Mouse (Mus musculus) limb, embryonic 14.5 days (tissue): ENCODE measurements around the gene Phactr2. TPM values are rescaled to one million over a fixed set of nuclear protein-coding genes. Genes with fewer than 3 reads are reported as not detected.

Source experiments
- ATAC-seq: fragments of 200-750 bp; cut with Nextera tagmentation; 2 replicates; pipeline ENCODE4 v1.8.0; 2017; ENCODE audit warnings: low read depth, moderate number of reproducible peaks, moderate TSS enrichment; ENCODE audit not compliant: low FRiP score
- DNase-seq: peaks from one replicate; pipeline ENCODE4 v3.0.0-alpha.2; 2015; ENCODE audit warnings: low spot score
- H3K27ac ChIP-seq: fragments of 300-500 bp; sonication (generic); replicated peaks from 2 replicates; pipeline ENCODE4 v1.5.1; 2014; ENCODE audit warnings: low read depth, mild to moderate bottlenecking, low read length, moderate library complexity, mixed read lengths
- H3K27me3 ChIP-seq: fragments of 300-500 bp; sonication (generic); 2 replicates; pipeline ENCODE4 v1.6.1; 2014; ENCODE audit warnings: low read length, mixed read lengths; ENCODE audit not compliant: control insufficient read depth, insufficient read depth
- H3K36me3 ChIP-seq: fragments of 300-500 bp; sonication (generic); 2 replicates; pipeline ENCODE4 v1.6.1; 2014; ENCODE audit warnings: mild to moderate bottlenecking, low read length, moderate library complexity, mixed read lengths; ENCODE audit not compliant: control insufficient read depth, insufficient read depth
- H3K4me1 ChIP-seq: fragments of 300-500 bp; sonication (generic); 2 replicates; pipeline ENCODE4 v1.6.1; 2014; ENCODE audit warnings: antibody characterized with exemption, low read length, mixed read lengths; ENCODE audit not compliant: control insufficient read depth, insufficient read depth
- H3K4me2 ChIP-seq: fragments of 300-500 bp; sonication (generic); replicated peaks from 2 replicates; pipeline ENCODE4 v1.6.1; 2014; ENCODE audit warnings: low read depth, mild to moderate bottlenecking, low read length, moderate library complexity; ENCODE audit not compliant: severe bottlenecking
- H3K4me3 ChIP-seq: fragments of 300-500 bp; sonication (generic); replicated peaks from 2 replicates; pipeline ENCODE4 v1.5.1; 2014; ENCODE audit warnings: low read length
- H3K9ac ChIP-seq: fragments of 300-500 bp; sonication (generic); 2 replicates; pipeline ENCODE4 v1.6.1; 2014; ENCODE audit warnings: mild to moderate bottlenecking, low read depth, low read length, moderate library complexity; ENCODE audit not compliant: severe bottlenecking
- H3K9me3 ChIP-seq: fragments of 300-500 bp; sonication (generic); 2 replicates; pipeline ENCODE4 v1.6.1; 2016; ENCODE audit warnings: low read length; ENCODE audit not compliant: control insufficient read depth
- POLR2A ChIP-seq: fragments of 200-500 bp; IDR thresholded peaks from 2 replicates; pipeline ENCODE4 v1.8.0; 2012; ENCODE audit warnings: inconsistent platforms, mild to moderate bottlenecking, moderate library complexity, borderline replicate concordance; ENCODE audit not compliant: insufficient read depth, insufficient read length; ENCODE audit errors: extremely low read depth
- WGBS: fragments of 180-500 bp; shearing (Covaris S2); extraction: QIAGEN DNeasy Blood & Tissue Kit; methylation state at CpG from one replicate; pipeline ENCODE4 v1.1.7; 2014; 5-methylcytosine and 5-hydroxymethylcytosine counted together
- polyA plus RNA-seq, 2 experiments: library from polyadenylated mRNA; depleted of rRNA in 1 of 2; stranded (reverse) in 1 of 2; unstranded in 1 of 2; fragments of >200 nt; fragmentation: Nextera tagmentation in 1 of 2; extraction: Ambion mirVana in 1 of 2; gene quantifications; 2 replicates each; pipeline versions ENCODE4 v1.2.1 to v1.2.3; 2012 to 2014

The Phactr2 gene
- polyA plus RNA-seq, 2 experiments, result 20.0 to 36.5 TPM

GRCm38 (mm10) chr10:13189881-13190280 lies 284.3 kb downstream of the Phactr2 start:
- 89% methylated on average over 5 of the region's 5 CpGs for WGBS
- DNase-seq, result no peak
- H3K36me3 ChIP-seq, result peaks cover 36% of the 10 kb centered on the region

GRCm38 (mm10) chr10:13186754-13187153 lies 287.5 kb downstream of the Phactr2 start:
- ATAC-seq, result no peak
- Histone ChIP-seq H3K9me3 (no peaks in the 10 kb centered on the region), H3K27me3 (no peaks in the 10 kb centered on the region), H3K4me3 (no peak overlapping the region), H3K36me3 (peaks cover 53% of the 10 kb centered on the region), H3K27ac (0 out of 2 replicates have a peak overlapping the region, but pooled peaks have one; percentile 33), H3K9ac (no peak overlapping the region), H3K4me2 (no peak overlapping the region), H3K4me1 (0 out of 2 replicates have a peak, but pooled peaks cover 5% of the 10 kb centered on the region)
- 82% methylated on average over 3 of the region's 3 CpGs for WGBS
- peak; percentile 51 for DNase-seq
- TF ChIP-seq POLR2A, result no peak

More at GRCm38 (mm10) chr10:13189881-13190280, 284.3 kb downstream of the Phactr2 start:
- Histone ChIP-seq H3K27me3 (no peaks in the 10 kb centered on the region), H3K4me3 (no peak overlapping the region), H3K4me2 (no peak overlapping the region), H3K9me3 (no peaks in the 10 kb centered on the region), H3K27ac (no peak overlapping the region), H3K9ac (no peak overlapping the region), H3K4me1 (peaks cover 5% of the 10 kb centered on the region; the same call in 1 of the 2 replicates)
- no peak for TF ChIP-seq POLR2A
- ATAC-seq, result no peak

DNA sequence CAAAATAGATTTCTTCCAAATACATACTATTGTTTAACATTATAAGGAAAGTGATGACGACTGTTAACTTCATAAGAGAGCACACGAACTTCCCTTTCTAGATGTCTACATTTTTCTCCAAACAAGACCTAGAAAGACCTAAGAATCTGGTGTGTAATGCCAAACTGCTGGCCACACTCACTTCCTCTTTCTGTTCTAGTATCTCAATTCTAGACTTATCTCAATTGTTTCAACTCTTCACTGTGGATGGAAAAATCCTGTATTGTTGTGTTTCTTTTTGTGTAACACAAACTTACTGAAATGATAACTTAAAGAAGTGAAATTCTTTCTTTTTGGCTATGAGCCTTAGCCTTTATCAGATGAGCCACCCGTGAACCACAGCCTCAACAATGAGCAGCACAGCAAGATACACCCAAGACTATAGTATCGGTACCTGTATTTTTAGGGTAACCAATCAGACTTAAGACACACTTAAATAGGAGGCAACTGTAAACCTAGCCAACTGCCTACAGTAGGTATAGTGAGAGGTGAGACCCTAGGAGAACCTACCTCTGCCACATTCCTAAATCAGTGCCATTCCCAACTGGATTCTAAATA lies 289.9 kb downstream of the Phactr2 start:
- H3K4me1 ChIP-seq, result 0 out of 2 replicates have a peak, but pooled peaks cover 5% of the 10 kb centered on the region
- no peak overlapping the region for H3K27ac ChIP-seq
- no peak overlapping the region for H3K4me2 ChIP-seq
- DNase-seq (no peak), ATAC-seq (no peak)
- no peak overlapping the region for H3K4me3 ChIP-seq
- WGBS, result 88% methylated on average over 4 of the region's 4 CpGs
- H3K9ac ChIP-seq, result no peak overlapping the region
- H3K27me3 ChIP-seq, result no peaks in the 10 kb centered on the region
- H3K36me3 ChIP-seq, result peaks cover 65% of the 10 kb centered on the region
- H3K9me3 ChIP-seq, result no peaks in the 10 kb centered on the region
- no peak for TF ChIP-seq POLR2A

GRCm38 (mm10) chr10:13180211-13180610 lies 294.0 kb downstream of the Phactr2 start:
- DNase-seq (peak; percentile 26), ATAC-seq (peak; percentile 66)
- Histone ChIP-seq H3K9me3 (no peaks in the 10 kb centered on the region), H3K9ac (no peak overlapping the region), H3K4me3 (no peak overlapping the region), H3K36me3 (peaks cover 75% of the 10 kb centered on the region), H3K4me2 (no peak overlapping the region), H3K4me1 (0 out of 2 replicates have a peak, but pooled peaks cover 5% of the 10 kb centered on the region), H3K27ac (no peak overlapping the region), H3K27me3 (no peaks in the 10 kb centered on the region)
- TF ChIP-seq POLR2A, result no peak
- 84% methylated on average over 7 of the region's 7 CpGs for WGBS

- Histone ChIP-seq H3K36me3 (peaks cover 66% of the 10 kb centered on the region), H3K27me3 (no peaks in the 10 kb centered on the region), H3K4me3 (no peak within 1 kb of the TSS), H3K4me1 (peaks cover under 1% of the 10 kb centered on the region; the same call in 1 of the 2 replicates), H3K9ac (no peak within 1 kb of the TSS), H3K27ac (no peak within 1 kb of the TSS), H3K9me3 (no peaks in the 10 kb centered on the region), H3K4me2 (no peak within 1 kb of the TSS)
- ATAC-seq (no peak; the same call in 1 of the 2 replicates), DNase-seq (no peak)
- TF ChIP-seq POLR2A, result no peak
- 79% methylated on average over 7 of the region's 7 CpGs for WGBS
Measured at GRCm38 (mm10) chr10:13177973-13178624, 296.1 kb downstream of the Phactr2 start, which contains the start of gene Zc2hc1b. Gene Zc2hc1b, minus strand, starts transcription at chr10:13178023.
